Mouse (Mus musculus): Measurements from ENCODE around the gene Gtsf1l.

Gtsf1l gene

GRCm38 (mm10) chr2:163087728-163088127 is at the start of gene Gtsf1l:
Gene Gtsf1l (minus strand): TSS chr2:163087855.
- no peak for DNase-seq

- DNase-seq: no peak
Measured at GRCm38 (mm10) chr2:163136996-163137395, 49.3 kb upstream of the Gtsf1l start.

- DNase-seq: no peak
Measured at GRCm38 (mm10) chr2:163135931-163136330, 48.3 kb upstream of the Gtsf1l start.

- DNase-seq: no peak
Measured at GRCm38 (mm10) chr2:163132314-163132713, 44.7 kb upstream of the Gtsf1l start.

- DNase-seq: no peak
Measured at GRCm38 (mm10) chr2:163130837-163131236, 43.2 kb upstream of the Gtsf1l start.

GRCm38 (mm10) chr2:163123496-163123895 is 35.8 kb upstream of the Gtsf1l start:
- no peak for DNase-seq

- peak; percentile 30 for DNase-seq
Measured at GRCm38 (mm10) chr2:163122319-163122718, 34.7 kb upstream of the Gtsf1l start.

GRCm38 (mm10) chr2:163121353-163121660 is 33.7 kb upstream of the Gtsf1l start:
- DNase-seq: peak; percentile 64

- DNase-seq: peak; percentile 61
Measured at GRCm38 (mm10) chr2:163120626-163121352, 33.1 kb upstream of the Gtsf1l start.

GRCm38 (mm10) chr2:163111413-163112201 is 24.0 kb upstream of the Gtsf1l start:
- no peak for DNase-seq

GRCm38 (mm10) chr2:163110706-163111105 is 23.1 kb upstream of the Gtsf1l start:
- DNase-seq: peak; percentile 24

GRCm38 (mm10) chr2:163108385-163108784 is 20.7 kb upstream of the Gtsf1l start:
- no peak for DNase-seq

- peak; percentile 39 for DNase-seq
Measured at GRCm38 (mm10) chr2:163104086-163104770, 16.6 kb upstream of the Gtsf1l start.

- DNase-seq: peak; percentile 74
Measured at GRCm38 (mm10) chr2:163102900-163103653, 15.4 kb upstream of the Gtsf1l start.

GRCm38 (mm10) chr2:163102216-163102615 is 14.6 kb upstream of the Gtsf1l start:
- DNase-seq: peak; percentile 30

GRCm38 (mm10) chr2:163101646-163102203 is 14.1 kb upstream of the Gtsf1l start:
- peak; percentile 86 for DNase-seq

- DNase-seq: no peak
Measured at GRCm38 (mm10) chr2:163100551-163100950, 12.9 kb upstream of the Gtsf1l start.

- DNase-seq: peak; percentile 43
Measured at GRCm38 (mm10) chr2:163099919-163100318, 12.3 kb upstream of the Gtsf1l start.

- no peak for DNase-seq
Measured at GRCm38 (mm10) chr2:163095784-163096183, 8.1 kb upstream of the Gtsf1l start.

GRCm38 (mm10) chr2:163094909-163095308 is 7.3 kb upstream of the Gtsf1l start:
- no peak for DNase-seq

GRCm38 (mm10) chr2:163089475-163090123 is 1.9 kb upstream of the Gtsf1l start:
- peak; percentile 46 for DNase-seq

- DNase-seq: no peak
Measured at GRCm38 (mm10) chr2:163086561-163086960, 1.1 kb downstream of the Gtsf1l start.
